Mouse (Mus musculus): Measurements from ENCODE around the gene Tgm2.

DNA sequence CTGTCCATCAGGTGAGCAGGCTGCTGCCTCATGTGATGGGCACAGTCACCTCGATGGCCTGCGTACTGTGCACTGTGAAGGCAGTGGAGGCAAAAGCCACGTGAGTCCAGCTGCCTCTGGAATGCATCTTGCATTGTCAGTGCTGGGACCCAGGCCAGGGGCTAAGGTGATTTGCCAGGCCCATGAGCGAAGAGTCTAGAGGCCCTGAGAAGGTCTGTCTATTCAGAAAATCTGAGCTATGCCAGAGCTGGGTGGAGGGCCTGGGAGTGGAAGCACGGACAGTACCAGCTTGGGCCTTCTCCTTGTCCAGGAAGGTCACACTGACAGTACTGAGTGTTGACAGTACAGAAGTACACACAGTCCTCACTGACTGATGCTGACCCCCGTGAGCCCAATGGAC is 23.4 kb downstream of the Tgm2 start:
- TF ChIP-seq CTCF (IDR thresholded peaks at IDR 0.05; ENCODE audit: insufficient read depth, low read depth, low read length) (no peak), POLR2A (IDR thresholded peaks at IDR 0.05; ENCODE audit: insufficient read depth, low read depth, low read length) (no peak)

All from olfactory bulb, adult 2 months (tissue).